Mouse (Mus musculus): ENCODE results near the gene Vgll4.

- TF ChIP-seq CTCF (IDR thresholded peaks at IDR 0.05; ENCODE audit: control insufficient read depth, insufficient read depth, insufficient replicate concordance, low read depth, low read length) (no peak), POLR2A (IDR thresholded peaks at IDR 0.05; ENCODE audit: control insufficient read depth, low read depth, low read length) (no peak)
These were observed 34.8 kb upstream of the Vgll4 start for GRCm38 (mm10) chr6:115004636-115005035.

Data from testis, adult 2 months (tissue).